Mouse (Mus musculus) liver, embryonic 12.5 days (tissue): ENCODE results near the gene Mcm3. TPM values are rescaled to one million over a fixed set of nuclear protein-coding genes. Genes with fewer than 3 reads are reported as not detected.

Source experiments
- ATAC-seq: fragments of 200-750 bp; cut with Nextera tagmentation; 2 replicates; pipeline ENCODE4 v1.8.0; 2017; ENCODE audit warnings: moderate number of reproducible peaks, mild to moderate bottlenecking, moderate library complexity
- H3K27ac ChIP-seq: fragments of 300-500 bp; sonication (generic); 2 replicates; pipeline ENCODE4 v1.5.1; 2016; ENCODE audit warnings: mild to moderate bottlenecking
- H3K27me3 ChIP-seq: fragments of 300-500 bp; sonication (generic); replicated peaks from 2 replicates; pipeline ENCODE4 v1.6.1; 2016; ENCODE audit warnings: mild to moderate bottlenecking, moderate library complexity
- H3K36me3 ChIP-seq: fragments of 300-500 bp; sonication (generic); 2 replicates; pipeline ENCODE4 v1.6.1; 2016; ENCODE audit warnings: mild to moderate bottlenecking, moderate library complexity
- H3K4me1 ChIP-seq: fragments of 300-500 bp; sonication (generic); 2 replicates; pipeline ENCODE4 v1.6.1; 2016
- H3K4me2 ChIP-seq: fragments of 300-500 bp; sonication (generic); 2 replicates; pipeline ENCODE4 v1.6.1; 2016; ENCODE audit warnings: mild to moderate bottlenecking, moderate library complexity
- H3K4me3 ChIP-seq: fragments of 300-500 bp; sonication (generic); 2 replicates; pipeline ENCODE4 v1.5.1; 2016; ENCODE audit warnings: mild to moderate bottlenecking, moderate library complexity
- H3K9ac ChIP-seq: fragments of 300-500 bp; sonication (generic); 2 replicates; pipeline ENCODE4 v1.6.1; 2016; ENCODE audit warnings: mild to moderate bottlenecking, moderate library complexity
- H3K9me3 ChIP-seq: fragments of 300-500 bp; sonication (generic); replicated peaks from 2 replicates; pipeline ENCODE4 v1.6.1; 2016; ENCODE audit warnings: mild to moderate bottlenecking, moderate library complexity
- WGBS: fragments of 180-500 bp; shearing (Covaris S2); methylation state at CpG from one replicate; pipeline ENCODE4 v1.1.7; 2016; ENCODE audit not compliant: insufficient replicate concordance; 5-methylcytosine and 5-hydroxymethylcytosine counted together
- polyA plus RNA-seq: library from polyadenylated mRNA; unstranded; fragments of >200 nt; fragmentation: Nextera tagmentation; extraction: Ambion mirVana; gene quantifications from 2 replicates; pipeline ENCODE4 v1.2.1, GENCODE M21; 2016

Gene Mcm3
- polyA plus RNA-seq: 203 and 204 TPM in 2 replicates

DNA sequence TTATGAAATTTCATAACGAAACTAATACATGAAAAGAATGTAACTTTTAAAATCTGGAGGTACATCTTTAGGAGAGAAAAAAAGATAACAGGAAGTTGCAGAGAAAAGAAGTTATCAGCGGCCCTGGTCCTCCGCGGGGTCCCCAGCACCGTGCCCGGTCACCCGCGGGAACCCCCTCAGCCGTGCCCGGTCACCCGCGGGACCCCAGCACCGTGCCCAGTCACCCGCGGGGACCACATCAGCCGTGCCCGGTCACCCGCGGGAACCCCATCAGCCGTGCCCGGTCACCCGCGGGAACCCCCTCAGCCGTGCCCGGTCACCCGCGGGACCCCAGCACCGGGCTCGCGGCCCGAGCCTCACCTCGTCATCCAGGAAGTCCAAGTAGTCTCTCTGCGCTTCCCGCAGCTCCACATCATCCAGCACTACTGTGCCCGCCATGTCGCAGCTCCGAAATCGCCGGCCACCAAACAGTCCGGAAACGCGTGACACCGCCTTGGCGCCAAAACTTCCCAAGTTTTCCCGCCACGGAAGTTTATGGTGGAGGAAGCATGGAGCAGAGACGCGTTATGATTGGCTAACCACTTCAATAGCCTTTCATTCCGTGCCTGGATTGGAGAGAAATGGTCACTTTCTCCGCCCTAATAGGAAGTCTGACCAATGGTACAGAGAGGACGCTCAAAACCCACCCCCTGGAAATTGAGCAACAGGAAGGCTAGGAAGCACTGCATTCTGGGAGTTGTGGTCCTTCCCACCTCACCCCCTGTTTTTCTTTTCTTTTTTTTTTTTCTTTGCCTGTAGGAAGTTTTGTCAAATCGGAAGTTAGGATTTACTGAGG, at the start of gene Mcm3:
TSS of gene Mcm3 (minus strand) at position 542 of the 835 bp plus-strand sequence.
- H3K9me3 ChIP-seq: no peaks in the 10 kb centered on the region
- peak within 1 kb of the TSS; percentile 78 for H3K27ac ChIP-seq
- H3K36me3 ChIP-seq: peaks cover 38% of the 10 kb centered on the region
- peak within 1 kb of the TSS; percentile 89 for H3K4me3 ChIP-seq
- ATAC-seq: peak; percentile 97
- peak within 1 kb of the TSS; percentile 78 for H3K4me2 ChIP-seq
- 1% methylated on average over 52 of the region's 52 CpGs for WGBS
- H3K27me3 ChIP-seq: no peaks in the 10 kb centered on the region
- peaks cover 22% of the 10 kb centered on the region for H3K4me1 ChIP-seq
- H3K9ac ChIP-seq: peak within 1 kb of the TSS; percentile 93

DNA sequence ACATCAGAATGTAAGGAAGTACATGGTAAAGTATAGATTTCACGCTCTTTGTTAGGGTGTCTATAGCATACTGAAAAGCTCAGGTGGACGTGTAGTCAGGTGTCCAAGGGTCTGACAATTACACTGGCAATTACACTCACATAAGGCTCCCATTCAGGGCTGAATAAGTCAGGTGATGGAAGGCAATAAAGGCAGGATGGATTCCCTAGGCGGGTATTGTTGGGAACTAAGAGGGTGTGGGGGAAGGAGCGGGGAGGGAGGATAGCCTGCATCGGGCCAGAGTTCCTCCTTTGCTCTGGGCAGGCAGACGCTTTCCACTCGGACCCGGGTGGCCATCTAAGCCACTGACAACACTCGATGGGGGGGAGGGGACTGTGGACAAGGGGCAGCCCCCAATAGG, 47.9 kb upstream of the Mcm3 start:
- Histone ChIP-seq H3K4me2 (no peak overlapping the region), H3K9me3 (no peaks in the 10 kb centered on the region), H3K4me1 (0 out of 2 replicates have a peak, but pooled peaks cover 6% of the 10 kb centered on the region), H3K36me3 (no peaks in the 10 kb centered on the region), H3K9ac (no peak overlapping the region), H3K4me3 (no peak overlapping the region), H3K27ac (no peak overlapping the region), H3K27me3 (no peaks in the 10 kb centered on the region)
- 62% methylated on average over 9 of the region's 9 CpGs for WGBS
- no peak for ATAC-seq

DNA sequence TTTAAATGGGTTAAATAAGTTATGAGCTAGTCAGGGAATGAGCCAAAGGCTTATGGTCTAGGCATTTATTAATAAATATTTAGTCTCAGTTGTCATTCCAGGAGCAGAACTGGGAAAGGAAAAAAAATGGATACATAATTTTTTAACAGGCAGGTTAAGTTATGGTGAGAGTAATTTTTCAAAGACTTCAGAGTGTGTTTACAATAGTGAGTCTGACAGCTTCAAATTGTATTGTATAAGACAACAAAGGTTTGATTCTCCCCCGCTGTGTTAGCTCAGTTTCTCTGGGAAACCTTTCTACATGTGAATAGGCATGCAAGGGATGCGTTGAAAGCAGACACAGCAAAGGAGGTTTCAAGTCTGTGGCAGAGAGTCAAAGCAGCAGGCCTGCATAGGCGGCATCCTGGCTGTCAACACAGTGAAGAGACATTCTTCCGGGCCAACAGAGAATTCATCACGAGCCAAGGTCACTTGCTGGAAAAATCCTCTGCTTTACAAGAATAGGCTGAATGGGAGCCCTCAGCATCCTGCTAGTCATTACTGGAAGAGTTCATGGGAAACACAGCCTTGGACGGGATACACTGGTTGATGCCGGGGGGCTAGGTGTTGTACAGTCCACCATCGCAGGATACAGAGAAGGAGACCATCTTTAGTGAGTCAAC, 47.3 kb upstream of the Mcm3 start:
- H3K27ac ChIP-seq: no peak overlapping the region
- 0 out of 2 replicates have a peak, but pooled peaks cover 6% of the 10 kb centered on the region for H3K4me1 ChIP-seq
- H3K9ac ChIP-seq: no peak overlapping the region
- no peak overlapping the region for H3K4me3 ChIP-seq
- no peaks in the 10 kb centered on the region for H3K9me3 ChIP-seq
- no peak for ATAC-seq
- WGBS: 61% methylated on average over 8 of the region's 8 CpGs
- H3K36me3 ChIP-seq: no peaks in the 10 kb centered on the region
- H3K4me2 ChIP-seq: no peak overlapping the region
- no peaks in the 10 kb centered on the region for H3K27me3 ChIP-seq

DNA sequence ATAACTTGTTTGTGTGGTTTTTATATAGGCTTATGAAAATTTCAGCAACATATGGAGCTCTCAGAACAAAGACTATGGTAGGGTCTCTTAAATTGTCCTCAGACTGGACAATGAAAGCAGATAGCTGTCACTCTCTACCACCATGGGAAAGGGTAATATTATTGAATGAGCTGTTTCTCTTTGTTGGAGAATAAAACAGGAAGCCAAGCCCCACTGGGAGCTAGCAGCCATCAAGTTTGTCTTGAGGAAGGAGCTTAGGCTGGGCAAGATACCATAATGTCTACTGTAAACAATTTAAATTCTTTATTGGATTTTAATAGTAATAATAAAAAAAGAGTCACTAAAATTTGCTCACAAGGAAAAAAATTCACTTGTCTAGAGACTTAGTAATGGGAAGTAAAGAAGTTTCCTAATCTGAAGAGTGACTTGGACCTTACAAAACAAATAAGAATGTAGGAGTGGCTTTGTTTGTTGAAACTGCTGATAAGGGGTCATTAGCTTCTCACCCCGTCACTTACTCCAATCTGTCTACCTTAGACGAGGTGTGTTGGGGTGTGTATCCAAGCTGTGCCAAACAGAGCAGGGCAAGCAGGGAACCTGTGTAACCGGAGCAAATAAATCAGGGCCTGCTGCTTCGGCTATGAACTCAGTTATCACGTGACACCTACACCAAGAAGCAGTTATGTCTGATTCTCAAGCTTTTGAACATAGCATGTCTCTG, 43.5 kb upstream of the Mcm3 start:
- no peaks in the 10 kb centered on the region for H3K4me1 ChIP-seq
- no peaks in the 10 kb centered on the region for H3K36me3 ChIP-seq
- H3K4me3 ChIP-seq: no peak overlapping the region
- H3K9ac ChIP-seq: no peak overlapping the region
- H3K9me3 ChIP-seq: no peaks in the 10 kb centered on the region
- no peak overlapping the region for H3K4me2 ChIP-seq
- H3K27ac ChIP-seq: no peak overlapping the region
- H3K27me3 ChIP-seq: no peaks in the 10 kb centered on the region
- WGBS: 46% methylated on average over 5 of the region's 5 CpGs
- ATAC-seq: no peak

DNA sequence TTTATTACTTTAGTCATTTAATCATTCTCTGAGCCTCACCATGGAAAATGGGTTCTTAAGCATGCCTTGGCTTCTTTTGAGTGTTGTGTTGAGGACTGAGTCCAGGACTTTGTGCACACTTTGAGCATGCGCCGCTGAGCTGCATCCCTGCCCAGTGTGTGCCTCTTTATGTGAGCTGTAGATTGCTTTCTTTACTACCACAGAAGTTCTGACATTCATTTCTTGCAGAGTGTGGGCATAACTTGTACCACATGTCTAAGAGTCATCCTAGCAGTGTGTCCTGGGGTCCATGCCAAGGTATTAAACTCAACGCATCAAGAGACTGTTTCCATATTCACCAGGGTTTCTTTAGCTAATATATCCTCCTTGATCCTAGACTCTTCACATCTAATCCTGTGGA, 41.8 kb upstream of the Mcm3 start:
- WGBS: 69% methylated on average over 3 of the region's 3 CpGs

DNA sequence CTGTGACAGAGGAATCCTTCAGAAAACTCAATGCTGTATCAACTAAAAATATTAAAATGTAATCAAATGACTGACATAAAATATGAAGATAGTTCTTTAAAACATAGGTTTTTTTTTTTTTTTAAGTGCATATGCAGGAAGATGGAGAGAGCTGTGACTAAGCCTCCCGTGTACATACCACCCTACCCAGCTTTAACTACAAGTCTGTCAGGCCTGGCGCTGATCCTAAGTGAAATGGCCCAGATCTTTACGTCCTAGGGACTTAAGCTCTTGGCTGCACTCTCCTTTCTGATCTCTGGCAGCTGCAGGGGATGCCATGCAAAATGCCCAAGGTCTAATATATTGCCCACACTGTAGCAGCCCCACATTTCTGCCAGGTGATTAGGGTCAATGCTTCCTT, 40.7 kb upstream of the Mcm3 start:
- Histone ChIP-seq H3K27ac (no peak overlapping the region), H3K4me2 (no peak overlapping the region), H3K36me3 (no peaks in the 10 kb centered on the region), H3K27me3 (no peaks in the 10 kb centered on the region), H3K9ac (no peak overlapping the region), H3K4me1 (no peaks in the 10 kb centered on the region), H3K9me3 (no peaks in the 10 kb centered on the region), H3K4me3 (no peak overlapping the region)
- WGBS: 60% methylated on average over 3 of the region's 3 CpGs
- no peak for ATAC-seq

More for the DNA sequence above, 41.8 kb upstream of the Mcm3 start:
- Histone ChIP-seq H3K4me3 (no peak overlapping the region), H3K9ac (no peak overlapping the region), H3K36me3 (no peaks in the 10 kb centered on the region), H3K27me3 (no peaks in the 10 kb centered on the region), H3K9me3 (no peaks in the 10 kb centered on the region), H3K4me1 (no peaks in the 10 kb centered on the region), H3K4me2 (no peak overlapping the region), H3K27ac (no peak overlapping the region)
- ATAC-seq: no peak

DNA sequence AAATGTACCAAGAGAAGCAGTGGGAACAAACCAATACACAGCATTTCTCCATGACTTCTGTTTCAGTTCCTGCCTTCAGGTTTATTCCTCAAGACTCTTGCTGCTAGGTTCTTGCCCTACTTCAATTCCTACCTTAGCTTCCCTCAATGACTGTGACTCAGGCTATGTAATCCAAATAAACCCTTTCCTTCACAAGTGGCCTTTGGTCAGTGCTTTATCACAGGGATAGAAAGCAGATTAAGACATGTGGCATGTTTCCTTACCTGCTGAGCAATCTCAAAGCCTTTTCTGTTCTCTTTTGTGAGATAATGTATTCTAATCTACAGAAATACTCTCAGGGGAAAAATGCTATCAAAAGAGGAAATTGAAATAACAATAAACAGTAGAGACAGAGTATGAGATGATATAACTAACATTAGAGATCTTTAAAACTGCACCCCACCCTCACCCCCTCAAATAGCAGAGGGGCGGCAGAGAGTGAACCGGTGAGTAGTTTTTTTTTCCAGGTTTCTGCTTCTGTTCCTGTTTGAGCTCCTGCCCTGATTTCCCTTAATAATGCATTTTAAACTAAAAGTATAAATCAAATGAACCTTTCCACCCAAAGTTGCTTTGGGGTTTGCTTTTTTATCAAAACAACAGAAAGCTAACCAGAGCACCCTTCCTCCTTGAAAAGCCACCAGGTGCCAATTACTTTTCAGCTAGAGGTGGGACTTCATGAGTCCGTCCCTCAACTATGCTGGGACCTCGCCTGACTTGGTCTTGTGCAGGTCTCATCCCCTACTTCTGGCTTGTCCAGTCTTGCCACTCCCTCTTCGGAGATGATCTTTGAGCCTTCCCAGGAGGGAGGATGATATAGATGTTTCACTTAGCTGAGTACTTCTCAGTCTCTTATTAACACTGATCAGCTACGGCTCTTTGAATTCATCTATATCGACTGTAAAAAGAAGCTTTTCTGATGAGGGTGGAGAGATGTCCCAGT, 37.1 kb upstream of the Mcm3 start:
- no peak overlapping the region for H3K4me2 ChIP-seq
- no peaks in the 10 kb centered on the region for H3K4me1 ChIP-seq
- H3K27me3 ChIP-seq: no peaks in the 10 kb centered on the region
- H3K4me3 ChIP-seq: no peak overlapping the region
- no peak overlapping the region for H3K27ac ChIP-seq
- 0 out of 2 replicates have a peak, but pooled peaks cover 4% of the 10 kb centered on the region for H3K9me3 ChIP-seq
- WGBS: 68% methylated on average over 7 of the region's 7 CpGs
- no peak overlapping the region for H3K9ac ChIP-seq
- no peak for ATAC-seq
- H3K36me3 ChIP-seq: no peaks in the 10 kb centered on the region

DNA sequence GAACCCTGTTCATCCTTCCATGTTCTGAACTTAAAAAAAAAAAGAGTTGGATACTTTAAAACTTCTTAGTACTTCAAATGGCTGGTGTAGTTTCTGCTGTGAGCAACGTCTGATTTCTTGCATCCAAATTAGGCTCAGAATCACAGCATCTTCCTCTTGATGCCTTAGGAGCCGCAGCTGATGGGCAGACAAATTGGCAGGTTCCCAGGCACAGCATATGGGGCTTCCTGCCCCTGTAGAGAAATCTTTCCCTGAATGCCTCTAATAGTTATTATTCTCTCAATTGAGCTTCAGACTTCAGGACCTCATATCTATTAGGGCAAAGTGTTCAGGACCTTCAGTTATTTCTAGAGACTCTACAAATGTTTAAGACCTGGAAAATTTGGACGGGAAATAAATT, 19.8 kb upstream of the Mcm3 start:
- Histone ChIP-seq H3K4me3 (no peak overlapping the region), H3K36me3 (no peaks in the 10 kb centered on the region), H3K9me3 (no peaks in the 10 kb centered on the region), H3K4me2 (no peak overlapping the region), H3K4me1 (no peaks in the 10 kb centered on the region), H3K27me3 (no peaks in the 10 kb centered on the region), H3K27ac (no peak overlapping the region), H3K9ac (no peak overlapping the region)
- 61% methylated on average over 3 of the region's 3 CpGs for WGBS
- no peak for ATAC-seq

DNA sequence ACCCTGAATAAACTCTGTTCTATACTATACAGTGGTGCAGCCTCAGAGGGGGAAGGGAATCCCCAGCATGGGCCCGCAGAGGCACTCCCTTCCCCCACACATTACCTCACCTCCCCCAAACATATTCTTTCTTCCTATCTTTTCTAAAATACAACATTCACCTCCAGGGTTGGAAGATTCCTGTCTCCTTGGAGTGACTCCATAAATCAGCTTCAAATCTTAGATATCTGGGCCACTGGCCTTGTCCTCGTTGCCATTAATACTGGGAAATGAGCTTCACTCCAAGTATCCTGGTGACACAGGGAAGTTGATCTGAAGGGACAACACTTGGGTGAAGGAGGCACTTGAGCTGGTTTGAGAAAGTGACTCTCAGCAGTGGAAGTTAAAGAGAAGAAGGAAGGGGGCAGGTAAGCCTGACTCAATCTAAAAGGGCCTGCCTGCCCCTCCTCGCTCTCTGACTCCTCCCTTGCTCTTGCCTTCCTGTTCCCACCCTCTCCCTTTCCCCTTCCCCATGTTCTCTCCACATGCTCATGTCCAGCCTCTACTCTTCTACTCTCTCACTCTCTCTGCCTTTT, 16.5 kb upstream of the Mcm3 start:
- peaks cover 15% of the 10 kb centered on the region for H3K4me1 ChIP-seq
- 70% methylated on average over 3 of the region's 3 CpGs for WGBS
- no peak overlapping the region for H3K4me2 ChIP-seq
- no peaks in the 10 kb centered on the region for H3K27me3 ChIP-seq
- H3K36me3 ChIP-seq: no peaks in the 10 kb centered on the region
- H3K27ac ChIP-seq: no peak overlapping the region
- no peaks in the 10 kb centered on the region for H3K9me3 ChIP-seq
- ATAC-seq: no peak
- H3K4me3 ChIP-seq: no peak overlapping the region
- no peak overlapping the region for H3K9ac ChIP-seq

DNA sequence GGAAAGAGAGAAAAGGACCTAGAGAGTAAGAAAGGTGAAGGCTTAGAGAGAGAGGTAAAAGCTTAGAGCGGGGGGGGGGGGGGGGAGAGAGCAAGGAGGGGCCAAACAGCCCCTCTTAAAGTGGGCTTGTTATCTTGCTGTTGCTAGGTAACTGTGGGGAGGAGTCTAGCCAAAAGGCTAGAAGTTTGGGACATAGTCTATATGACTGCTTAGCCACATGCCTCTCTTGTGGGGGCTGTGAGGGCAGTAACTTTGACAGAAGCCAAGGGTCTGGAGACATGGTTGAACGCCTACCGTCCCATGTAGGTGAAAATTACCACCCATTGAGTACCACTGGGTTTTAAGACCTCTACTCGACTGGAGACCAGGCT, 13.0 kb upstream of the Mcm3 start:
- 77% methylated on average over 3 of the region's 4 CpGs for WGBS
- Histone ChIP-seq H3K4me3 (no peak overlapping the region), H3K9me3 (no peaks in the 10 kb centered on the region), H3K27me3 (no peaks in the 10 kb centered on the region), H3K4me1 (peaks cover 15% of the 10 kb centered on the region), H3K4me2 (peak overlapping the region; percentile 45), H3K36me3 (no peaks in the 10 kb centered on the region), H3K27ac (peak overlapping the region; percentile 51; the same call in 1 of the 2 replicates), H3K9ac (no peak overlapping the region)
- ATAC-seq: peak; percentile 72
